Mouse (Mus musculus) limb, embryonic 11.5 days (tissue): ENCODE data around the gene Map10. TPM values are rescaled to one million over a fixed set of nuclear protein-coding genes. Genes with fewer than 3 reads are reported as not detected.

Source experiments
- ATAC-seq: fragments of 200-750 bp; cut with Nextera tagmentation; 2 replicates; pipeline ENCODE4 v1.8.0; 2017; ENCODE audit warnings: low read depth; ENCODE audit not compliant: insufficient number of reproducible peaks, low FRiP score, low TSS enrichment
- DNase-seq: peaks from one replicate; pipeline ENCODE4 v3.0.0-alpha.2; 2015; ENCODE audit warnings: low spot score
- H3K27ac ChIP-seq: fragments of 300-500 bp; sonication (generic); replicated peaks from 2 replicates; pipeline ENCODE4 v1.5.1; 2014; ENCODE audit warnings: low read depth, mild to moderate bottlenecking, low read length
- H3K27me3 ChIP-seq: fragments of 300-500 bp; sonication (generic); 2 replicates; pipeline ENCODE4 v1.6.1; 2014; ENCODE audit warnings: mild to moderate bottlenecking, low read length, mixed read lengths; ENCODE audit not compliant: control insufficient read depth, insufficient read depth
- H3K36me3 ChIP-seq: fragments of 300-500 bp; sonication (generic); 2 replicates; pipeline ENCODE4 v1.6.1; 2014; ENCODE audit warnings: mild to moderate bottlenecking, low read length, moderate library complexity, mixed read lengths; ENCODE audit not compliant: control insufficient read depth, insufficient read depth
- H3K4me1 ChIP-seq: fragments of 300-500 bp; sonication (generic); 2 replicates; pipeline ENCODE4 v1.6.1; 2014; ENCODE audit warnings: low read length, mixed read lengths; ENCODE audit not compliant: control insufficient read depth, insufficient read depth
- H3K4me2 ChIP-seq: fragments of 300-500 bp; sonication (generic); 2 replicates; pipeline ENCODE4 v1.6.1; 2014; ENCODE audit warnings: low read depth, mild to moderate bottlenecking, moderate library complexity; ENCODE audit not compliant: severe bottlenecking
- H3K4me3 ChIP-seq: fragments of 300-500 bp; sonication (generic); 2 replicates; pipeline ENCODE4 v1.5.1; 2014; ENCODE audit warnings: low read depth, low read length
- H3K9ac ChIP-seq: fragments of 300-500 bp; sonication (generic); 2 replicates; pipeline ENCODE4 v1.6.1; 2014; ENCODE audit warnings: mild to moderate bottlenecking, low read length
- H3K9me3 ChIP-seq: fragments of 300-500 bp; sonication (generic); 2 replicates; pipeline ENCODE4 v1.6.1; 2016; ENCODE audit warnings: low read length; ENCODE audit not compliant: control insufficient read depth
- WGBS: fragments of 180-500 bp; shearing (Covaris S2); extraction: QIAGEN DNeasy Blood & Tissue Kit; methylation state at CpG from one replicate; pipeline ENCODE4 v1.1.7; 2014; 5-methylcytosine and 5-hydroxymethylcytosine counted together
- polyA plus RNA-seq: library from polyadenylated mRNA; unstranded; fragments of >200 nt; fragmentation: Nextera tagmentation; extraction: Ambion mirVana; gene quantifications from 2 replicates; pipeline ENCODE4 v1.2.1, GENCODE M21; 2014

The Map10 gene
- polyA plus RNA-seq, 1 experiment from 2014 or later: 7.0 TPM

DNA sequence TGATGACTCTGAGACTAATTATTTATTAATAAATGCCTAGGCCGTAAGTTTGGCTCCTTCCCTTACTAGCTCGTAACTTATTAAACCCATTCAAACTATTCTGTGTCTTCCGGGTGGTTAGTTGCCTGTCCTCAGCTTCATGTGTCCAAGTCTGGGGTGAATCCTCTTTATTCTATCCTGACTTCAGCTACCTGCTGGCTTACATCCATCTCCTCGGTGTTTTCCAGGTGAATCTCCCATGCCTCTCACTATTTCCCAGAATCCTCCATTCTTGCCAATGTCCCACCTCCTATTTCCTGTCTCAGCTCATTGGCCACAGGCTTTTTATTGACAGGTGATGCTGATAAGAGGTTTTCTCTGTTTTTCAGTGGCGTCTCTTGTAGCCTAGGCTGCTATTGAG is 39.6 kb downstream of the Map10 start:
- Histone ChIP-seq H3K9ac (no peak overlapping the region), H3K4me3 (no peak overlapping the region), H3K27ac (no peak overlapping the region), H3K4me1 (no peaks in the 10 kb centered on the region), H3K9me3 (no peaks in the 10 kb centered on the region), H3K27me3 (no peaks in the 10 kb centered on the region), H3K36me3 (no peaks in the 10 kb centered on the region), H3K4me2 (no peak overlapping the region)
- ATAC-seq: no peak
- 90% methylated on average over 5 of the region's 5 CpGs for WGBS
- no peak for DNase-seq

DNA sequence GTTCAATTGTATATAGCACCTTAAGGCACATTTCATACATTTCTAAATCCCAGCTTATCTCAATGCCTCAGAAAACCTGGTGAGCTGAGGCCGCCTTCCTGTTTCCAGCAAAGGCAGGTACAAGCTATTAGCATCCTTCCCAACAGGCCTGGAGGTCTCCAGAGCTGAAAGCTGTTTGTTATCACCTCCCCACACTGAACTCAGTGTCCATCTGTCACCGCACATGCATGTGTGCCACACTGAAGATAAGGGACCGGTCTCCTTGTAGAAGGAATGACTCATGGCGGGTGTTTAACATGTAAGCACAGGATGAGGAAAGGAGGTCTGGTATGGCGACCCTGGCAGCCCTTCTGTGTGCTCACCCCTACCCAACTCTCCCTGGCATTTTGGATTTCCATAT is 41.9 kb downstream of the Map10 start:
- Histone ChIP-seq H3K9me3 (no peaks in the 10 kb centered on the region), H3K4me2 (no peak overlapping the region), H3K4me1 (no peaks in the 10 kb centered on the region; the same call in 1 of the 2 replicates), H3K4me3 (no peak overlapping the region), H3K36me3 (no peaks in the 10 kb centered on the region), H3K27ac (no peak overlapping the region), H3K9ac (no peak overlapping the region), H3K27me3 (no peaks in the 10 kb centered on the region)
- DNase-seq (no peak), ATAC-seq (no peak)
- 91% methylated on average over 5 of the region's 5 CpGs for WGBS

DNA sequence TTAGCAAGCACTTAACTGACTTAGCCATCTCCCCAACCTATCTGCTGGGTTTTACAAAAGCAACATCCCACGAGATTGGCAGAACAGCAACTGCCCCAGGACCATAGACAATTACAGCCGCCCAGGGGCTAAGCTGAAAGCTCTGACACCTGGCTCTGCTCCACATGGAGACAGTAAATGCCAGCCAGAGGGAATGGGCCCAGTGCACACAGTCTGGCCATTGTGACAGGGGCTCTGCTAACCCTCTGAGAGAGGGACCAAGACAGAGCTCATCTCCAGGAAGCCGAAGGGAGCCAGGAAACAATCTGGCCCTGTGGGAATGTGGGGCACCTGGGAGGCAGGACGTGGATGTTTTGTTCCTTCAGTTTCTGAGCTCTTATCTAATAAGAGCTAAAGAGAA is 46.6 kb downstream of the Map10 start:
- Histone ChIP-seq H3K36me3 (no peaks in the 10 kb centered on the region), H3K27me3 (no peaks in the 10 kb centered on the region), H3K4me2 (no peak overlapping the region), H3K9me3 (no peaks in the 10 kb centered on the region; the same call in 1 of the 2 replicates), H3K4me1 (no peaks in the 10 kb centered on the region; the same call in 1 of the 2 replicates), H3K4me3 (no peak overlapping the region), H3K27ac (no peak overlapping the region), H3K9ac (no peak overlapping the region)
- ATAC-seq (no peak), DNase-seq (no peak)
- WGBS: 21% methylated on average over 4 of the region's 4 CpGs

DNA sequence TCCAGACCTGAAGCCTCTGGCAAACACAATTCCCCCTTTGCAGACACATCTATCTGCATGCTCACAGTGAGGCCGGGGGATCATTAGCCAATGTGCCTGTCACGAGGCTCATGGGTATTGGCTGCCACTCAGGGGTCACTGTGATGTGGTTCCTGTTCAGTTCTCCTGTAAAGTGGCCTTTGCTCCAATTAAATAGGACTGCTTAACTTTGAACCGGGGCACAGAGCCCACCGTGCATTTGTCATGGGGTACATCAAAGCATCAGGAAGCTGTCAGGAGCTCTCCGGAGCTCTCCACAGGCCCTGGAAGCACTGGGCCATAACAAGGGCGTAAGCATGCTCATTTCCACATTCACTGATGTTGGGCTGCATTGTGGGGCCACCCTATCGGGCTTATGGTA is 47.0 kb downstream of the Map10 start:
- Histone ChIP-seq H3K9ac (no peak overlapping the region), H3K9me3 (no peaks in the 10 kb centered on the region; the same call in 1 of the 2 replicates), H3K4me1 (no peaks in the 10 kb centered on the region; the same call in 1 of the 2 replicates), H3K27me3 (no peaks in the 10 kb centered on the region), H3K27ac (no peak overlapping the region), H3K4me3 (no peak overlapping the region), H3K4me2 (no peak overlapping the region), H3K36me3 (no peaks in the 10 kb centered on the region)
- peak; percentile 33 for DNase-seq
- 9% methylated on average over 7 of the region's 7 CpGs for WGBS
- no peak for ATAC-seq

DNA sequence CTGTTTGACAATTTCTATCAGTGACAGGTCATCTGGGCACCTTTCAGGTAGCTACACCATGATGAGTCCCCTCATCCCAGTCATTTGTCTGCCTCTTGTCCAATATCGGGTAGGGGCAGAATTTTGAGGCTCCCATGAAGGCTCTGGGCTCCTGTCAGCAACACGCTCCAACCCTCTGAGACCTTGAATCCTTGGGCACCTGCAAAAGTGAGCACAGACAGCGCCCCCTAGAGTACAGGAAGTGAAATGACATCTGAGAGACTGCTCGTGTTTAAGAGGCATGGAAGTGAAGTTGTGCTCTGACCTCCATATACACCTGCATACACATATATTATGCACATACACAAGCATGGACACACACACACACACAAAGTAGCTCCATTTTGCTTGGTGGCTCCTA is 49.3 kb downstream of the Map10 start:
- Histone ChIP-seq H3K4me3 (no peak overlapping the region), H3K9ac (no peak overlapping the region), H3K9me3 (no peaks in the 10 kb centered on the region; the same call in 1 of the 2 replicates), H3K36me3 (no peaks in the 10 kb centered on the region), H3K4me2 (no peak overlapping the region), H3K4me1 (no peaks in the 10 kb centered on the region; the same call in 1 of the 2 replicates), H3K27ac (no peak overlapping the region), H3K27me3 (no peaks in the 10 kb centered on the region)
- ATAC-seq (no peak), DNase-seq (no peak)
- 67% methylated on average over 4 of the region's 4 CpGs for WGBS

DNA sequence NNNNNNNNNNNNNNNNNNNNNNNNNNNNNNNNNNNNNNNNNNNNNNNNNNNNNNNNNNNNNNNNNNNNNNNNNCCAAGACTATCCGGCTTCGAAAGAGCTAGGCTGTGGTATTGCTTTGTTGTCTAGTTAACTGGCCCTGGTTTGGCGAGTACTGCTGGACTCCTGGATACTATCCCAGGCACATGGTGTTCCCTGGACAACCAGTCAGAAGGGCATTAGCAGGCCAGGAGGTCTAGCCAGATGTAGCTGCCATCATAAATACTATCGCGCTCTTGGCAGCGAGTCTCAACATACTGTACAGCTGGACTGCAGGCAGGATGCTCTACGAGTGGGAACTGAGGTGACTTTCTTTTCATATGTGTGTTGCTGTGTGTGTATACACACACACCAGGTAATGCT is 53.1 kb downstream of the Map10 start:
- Histone ChIP-seq H3K9me3 (no peaks in the 10 kb centered on the region; the same call in 1 of the 2 replicates), H3K4me2 (no peak overlapping the region), H3K4me1 (no peaks in the 10 kb centered on the region), H3K27me3 (no peaks in the 10 kb centered on the region), H3K9ac (no peak overlapping the region), H3K4me3 (no peak overlapping the region), H3K36me3 (no peaks in the 10 kb centered on the region), H3K27ac (no peak overlapping the region)
- 78% methylated on average over 7 of the region's 7 CpGs for WGBS
- no peak for DNase-seq
- ATAC-seq: no peak

Other genes with a start within 250 kb of the Map10 start
- gene Sipa1l2, start 100.0 kb upstream of the Map10 start, polyA plus RNA-seq: 8.5 and 9.4 TPM in 2 replicates
- gene Ntpcr, start 60.1 kb downstream of the Map10 start, polyA plus RNA-seq: 17.3 and 22.0 TPM in 2 replicates
- 0.13 TPM in 1 of 2 replicates, not detected in the other for gene Pcnx2, start 228.5 kb downstream of the Map10 start, polyA plus RNA-seq
- gene Map3k21, start 240.6 kb downstream of the Map10 start, polyA plus RNA-seq: 0.06 TPM in 1 of 2 replicates, not detected in the other